20 mouse cellular contexts compared by ENCODE assay signal in genomic region chr2:45077938-45078487, GRCm38 (mm10). TPM values are rescaled to one million over a fixed set of nuclear protein-coding genes. Genes with fewer than 3 reads are reported as not detected.
DNase-seq lines count a peak whose midpoint lies in the region; ATAC-seq and TF ChIP-seq lines count a peak whose summit lies in the region.
"Had no signal": no experiment of that assay in that cellular context is flagged by ENCODE, and none has a peak within 500 bp of the region (broad histone marks: within the 10 kb centered on the region; RNA-seq: fewer than 3 reads in every experiment).

No protein-coding gene starts in this region.

- no peaks in the 10 kb centered on the region for H3K36me3 ChIP-seq in heart, embryonic 12.5 days
- no peaks in the 10 kb centered on the region for H3K36me3 ChIP-seq in liver, adult 2 months (ENCODE audit: control insufficient read depth, insufficient read depth, low read length)
- no peaks in the 10 kb centered on the region for H3K36me3 ChIP-seq in liver, embryonic 11.5 days (ENCODE audit: control insufficient read depth, insufficient read depth, low read length)
- H3K36me3 ChIP-seq: limb, embryonic 15.5 days; midbrain, embryonic 15.5 days had no signal

- WGBS in heart, embryonic 12.5 days = 20% methylated on average over 3 of the region's 3 CpGs
- WGBS in liver, adult 2 months = 43% methylated on average over 3 of the region's 3 CpGs
- 29% methylated on average over 3 of the region's 3 CpGs for WGBS in liver, embryonic 11.5 days

- peaks cover 27% of the 10 kb centered on the region for H3K4me1 ChIP-seq in heart, embryonic 12.5 days (replicated peaks)
- H3K4me1 ChIP-seq in liver, adult 2 months (ENCODE audit: control insufficient read depth, insufficient read depth, low read length) = peaks cover 4% of the 10 kb centered on the region; the same call in 1 of the 2 replicates
- H3K4me1 ChIP-seq in liver, embryonic 11.5 days (replicated peaks; ENCODE audit: control insufficient read depth, insufficient read depth, low read length) = peaks cover 32% of the 10 kb centered on the region
- H3K4me1 ChIP-seq: limb, embryonic 15.5 days had no signal

- TF ChIP-seq POLR2A in liver, adult 2 months (IDR thresholded peaks at IDR 0.05; ENCODE audit: extremely low read depth, insufficient read depth, low read length) = no peak

- no peaks in the 10 kb centered on the region for H3K27me3 ChIP-seq in heart, embryonic 12.5 days (replicated peaks)
- no peaks in the 10 kb centered on the region for H3K27me3 ChIP-seq in liver, adult 2 months (ENCODE audit: control insufficient read depth, insufficient read depth, low read length)
- no peaks in the 10 kb centered on the region for H3K27me3 ChIP-seq in liver, embryonic 11.5 days (replicated peaks; ENCODE audit: control insufficient read depth, insufficient read depth, low read length)
- H3K27me3 ChIP-seq: limb, embryonic 15.5 days; midbrain, embryonic 15.5 days had no signal

- intact Hi-C loops in heart, postnatal 10 days (cut with DNase I) = no loop called here

- no peak overlapping the region for H3K4me2 ChIP-seq in heart, embryonic 12.5 days
- peak overlapping the region; percentile 54 for H3K4me2 ChIP-seq in liver, embryonic 11.5 days
- H3K4me2 ChIP-seq: limb, embryonic 15.5 days; midbrain, embryonic 15.5 days had no signal

- TF ChIP-seq CTCF in liver, adult 2 months (IDR thresholded peaks at IDR 0.05; ENCODE audit: low read depth, low read length) = no peak

- no peaks in the 10 kb centered on the region for H3K9me3 ChIP-seq in heart, embryonic 12.5 days (replicated peaks)
- H3K9me3 ChIP-seq in liver, embryonic 11.5 days (ENCODE audit: control insufficient read depth, low read length) = no peaks in the 10 kb centered on the region
- H3K9me3 ChIP-seq: embryonic facial prominence, embryonic 10.5 days; limb, embryonic 15.5 days; midbrain, embryonic 15.5 days had no signal

- H3K4me3 ChIP-seq in heart, embryonic 12.5 days = no peak overlapping the region
- no peak overlapping the region for H3K4me3 ChIP-seq in liver, adult 2 months (ENCODE audit: insufficient read depth, low read depth, low read length)
- no peak overlapping the region for H3K4me3 ChIP-seq in liver, embryonic 11.5 days (ENCODE audit: low read depth, low read length)
- H3K4me3 ChIP-seq: embryonic facial prominence, embryonic 10.5 days; erythroblast, embryonic 14.5 days; limb, embryonic 15.5 days; midbrain, embryonic 15.5 days had no signal

- DNase-seq in heart, postnatal 10 days = no peak
- DNase-seq in liver, adult 2 months (ENCODE audit: extremely low read depth, low read depth, low spot score) = no peak
- DNase-seq in liver = no peak
- DNase-seq in liver, embryonic 11.5 days (ENCODE audit: low spot score) = peak; percentile 26
- no peak for DNase-seq in ovary, postnatal 14 days (ENCODE audit: low spot score)
- DNase-seq: adrenal gland, postnatal 10 days; B cell, adult 2 months; cerebellum, adult 11-12 months; cerebellum, postnatal 25 days; kidney, adult 11 months; kidney, postnatal 36 days; thymus, adult 2 months had no signal

- no peak overlapping the region for H3K9ac ChIP-seq in heart, embryonic 12.5 days
- no peak overlapping the region for H3K9ac ChIP-seq in liver, adult 2 months (ENCODE audit: low read depth, low read length)
- 0 out of 2 replicates have a peak overlapping the region, but pooled peaks have one; percentile 39 for H3K9ac ChIP-seq in liver, embryonic 11.5 days (ENCODE audit: low read depth, low read length)
- H3K9ac ChIP-seq: limb, embryonic 15.5 days; midbrain, embryonic 15.5 days had no signal

- H3K79me2 ChIP-seq in liver, adult 2 months (ENCODE audit: control insufficient read depth, insufficient read depth, low read length) = no peaks in the 10 kb centered on the region; the same call in 1 of the 2 replicates

- H3K27ac ChIP-seq in heart, embryonic 12.5 days (ENCODE audit: poor library complexity, severe bottlenecking) = peak overlapping the region; percentile 15; the same call in 1 of the 2 replicates
- H3K27ac ChIP-seq in liver, adult 2 months (replicated peaks; ENCODE audit: insufficient read depth, low read depth, low read length) = peak overlapping the region; percentile 73
- H3K27ac ChIP-seq in liver, embryonic 11.5 days (ENCODE audit: low read depth, low read length) = peak overlapping the region; percentile 57; the same call in 1 of the 2 replicates
- H3K27ac ChIP-seq: embryonic facial prominence, embryonic 10.5 days; hindbrain, postnatal 0 days; limb, embryonic 15.5 days; macrophage; midbrain, embryonic 15.5 days had no signal

- ATAC-seq in heart, embryonic 12.5 days (ENCODE audit: insufficient number of reproducible peaks, low FRiP score) = no peak
- ATAC-seq in liver, embryonic 11.5 days (replicated peaks; ENCODE audit: low FRiP score) = peak; percentile 79
- peak; percentile 57 for ATAC-seq in megakaryocyte progenitor cell, adult 5-6 weeks (replicated peaks; ENCODE audit: poor library complexity)
- ATAC-seq: hindbrain, postnatal 0 days; midbrain, embryonic 15.5 days had no signal

RNA-seq across cellular contexts. Expression of gene Zeb2, which starts 39.2 kb away (rescaled TPM):
- 28.0 and 29.6 TPM in 2 replicates for polyA plus RNA-seq in heart, embryonic 12.5 days (2016; fragmentation: Nextera tagmentation; extraction: Ambion mirVana)
- total RNA-seq in heart, postnatal 10 days (2021) = 10 to 100 TPM; 62.7 to 77.7 TPM
- 15.5 and 16.8 TPM in 2 replicates for total RNA-seq in liver, adult 2 months (2014; rRNA removed)
- polyA plus RNA-seq in liver, adult 2 months (2012; rRNA removed) = 1.7 and 4.9 TPM in 2 replicates
- 32.8 and 33.2 TPM in 2 replicates for polyA plus RNA-seq in liver, embryonic 11.5 days (2014; fragmentation: Nextera tagmentation; extraction: Ambion mirVana)
- 188 and 189 TPM in 2 replicates for total RNA-seq in megakaryocyte progenitor cell, adult 5-6 weeks (2015)
- total RNA-seq in megakaryocyte progenitor cell, adult 5-6 weeks (2017) = 138 and 151 TPM in 2 replicates

Comparison
In these comparisons a context has a peak if more than half of its experiments do, and no peak if none do; other contexts are left out.
1. H3K27ac ChIP-seq: peak in every context shown above with its lines; median percentile 73 in liver, adult 2 months; 57 in liver, embryonic 11.5 days; 15 in heart, embryonic 12.5 days.